Mouse (Mus musculus) intestine, embryonic 14.5 days (tissue): ENCODE results near the gene Tkt. TPM values are rescaled to one million over a fixed set of nuclear protein-coding genes. Genes with fewer than 3 reads are reported as not detected.
"Not testable (repeated sequence)": the region's sequence is repeated elsewhere in the genome, so short reads cannot be mapped to it uniquely, and the experiment has no call there.

Source experiments
- ATAC-seq: fragments of 200-750 bp; cut with Nextera tagmentation; replicated peaks from 2 replicates; pipeline ENCODE4 v1.8.0; 2017; ENCODE audit warnings: low read depth, moderate number of reproducible peaks, moderate TSS enrichment, moderate library complexity; ENCODE audit not compliant: low FRiP score, low TSS enrichment
- DNase-seq: peaks from one replicate; pipeline ENCODE4 v3.0.0-alpha.2; 2018; ENCODE audit warnings: low spot score
- H3K27ac ChIP-seq: fragments of 300-500 bp; sonication (generic); 2 replicates; pipeline ENCODE4 v1.5.1; 2014; ENCODE audit warnings: low read depth, mild to moderate bottlenecking, control low read depth
- H3K27me3 ChIP-seq: fragments of 300-500 bp; sonication (generic); replicated peaks from 2 replicates; pipeline ENCODE4 v1.6.1; 2014; ENCODE audit warnings: low read length, control low read depth; ENCODE audit not compliant: control insufficient read depth, insufficient read depth
- H3K36me3 ChIP-seq: fragments of 300-500 bp; sonication (generic); 2 replicates; pipeline ENCODE4 v1.6.1; 2014; ENCODE audit warnings: low read length, control low read depth; ENCODE audit not compliant: control insufficient read depth, insufficient read depth
- H3K4me1 ChIP-seq: fragments of 300-500 bp; sonication (generic); replicated peaks from 2 replicates; pipeline ENCODE4 v1.6.1; 2014; ENCODE audit warnings: low read length, control low read depth, mixed read lengths; ENCODE audit not compliant: control insufficient read depth, insufficient read depth
- H3K4me2 ChIP-seq: fragments of 300-500 bp; sonication (generic); 2 replicates; pipeline ENCODE4 v1.6.1; 2014; ENCODE audit warnings: low read length
- H3K4me3 ChIP-seq: fragments of 300-500 bp; sonication (generic); 2 replicates; pipeline ENCODE4 v1.5.1; 2014; ENCODE audit warnings: low read depth, low read length, control low read depth, mixed read lengths
- H3K9ac ChIP-seq: fragments of 300-500 bp; sonication (generic); 2 replicates; pipeline ENCODE4 v1.6.1; 2014; ENCODE audit warnings: mild to moderate bottlenecking, low read length
- H3K9me3 ChIP-seq: fragments of 300-500 bp; sonication (generic); 2 replicates; pipeline ENCODE4 v1.6.1; 2016; ENCODE audit warnings: low read length, control low read depth; ENCODE audit not compliant: control insufficient read depth
- WGBS: fragments of 180-500 bp; shearing (Covaris S2); extraction: QIAGEN DNeasy Blood & Tissue Kit; methylation state at CpG from one replicate; pipeline ENCODE4 v1.1.7; 2014; 5-methylcytosine and 5-hydroxymethylcytosine counted together
- polyA plus RNA-seq: library from polyadenylated mRNA; unstranded; fragments of >200 nt; fragmentation: Nextera tagmentation; extraction: Ambion mirVana; gene quantifications from 2 replicates; pipeline ENCODE4 v1.2.1, GENCODE M21; 2014

Gene Tkt
- polyA plus RNA-seq, 1 experiment from 2014 or later, result 134 TPM

GRCm38 (mm10) chr14:30573235-30573634 lies 25.1 kb downstream of the Tkt start:
- Histone ChIP-seq H3K9me3 (no peaks in the 10 kb centered on the region), H3K4me1 (peaks cover 11% of the 10 kb centered on the region), H3K4me3 (no peak overlapping the region), H3K27me3 (no peaks in the 10 kb centered on the region), H3K27ac (no peak overlapping the region), H3K9ac (no peak overlapping the region), H3K4me2 (no peak overlapping the region), H3K36me3 (peaks cover 76% of the 10 kb centered on the region)
- no peak for ATAC-seq
- DNase-seq, result no peak
- 77% methylated on average over 8 of the region's 8 CpGs for WGBS

GRCm38 (mm10) chr14:30573983-30574584 lies 25.9 kb downstream of the Tkt start:
- ATAC-seq (peak; percentile 48; the same call in 1 of the 2 replicates), DNase-seq (peak; percentile 93)
- peaks cover 11% of the 10 kb centered on the region for H3K4me1 ChIP-seq
- H3K4me2 ChIP-seq, result no peak overlapping the region
- H3K9me3 ChIP-seq, result no peaks in the 10 kb centered on the region
- H3K9ac ChIP-seq, result no peak overlapping the region
- no peak overlapping the region for H3K4me3 ChIP-seq
- no peak overlapping the region for H3K27ac ChIP-seq
- peaks cover 67% of the 10 kb centered on the region for H3K36me3 ChIP-seq
- 61% methylated on average over 6 of the region's 6 CpGs for WGBS
- H3K27me3 ChIP-seq, result no peaks in the 10 kb centered on the region

- Histone ChIP-seq H3K4me2 (no peak overlapping the region), H3K9ac (no peak overlapping the region), H3K27me3 (no peaks in the 10 kb centered on the region), H3K4me1 (peaks cover 15% of the 10 kb centered on the region), H3K36me3 (peaks cover 50% of the 10 kb centered on the region), H3K27ac (no peak overlapping the region), H3K9me3 (no peaks in the 10 kb centered on the region), H3K4me3 (no peak overlapping the region)
- 0 out of 2 replicates have a peak, but pooled peaks have one; percentile 5 for ATAC-seq
- no peak for DNase-seq
- WGBS, result 68% methylated on average over 7 of the region's 7 CpGs
These were observed 27.6 kb downstream of the Tkt start for GRCm38 (mm10) chr14:30575791-30576190.

- H3K9ac ChIP-seq, result no peak overlapping the region
- H3K4me2 ChIP-seq, result no peak overlapping the region
- WGBS, result 37% methylated on average over 5 of the region's 5 CpGs
- no peaks in the 10 kb centered on the region for H3K27me3 ChIP-seq
- H3K36me3 ChIP-seq, result peaks cover 46% of the 10 kb centered on the region
- no peaks in the 10 kb centered on the region for H3K9me3 ChIP-seq
- no peak overlapping the region for H3K4me3 ChIP-seq
- DNase-seq, result no peak
- ATAC-seq, result peak; percentile 61
- peaks cover 15% of the 10 kb centered on the region for H3K4me1 ChIP-seq
- H3K27ac ChIP-seq, result no peak overlapping the region
These were observed 28.1 kb downstream of the Tkt start for GRCm38 (mm10) chr14:30576260-30576659.

GRCm38 (mm10) chr14:30577303-30578062 lies 29.3 kb downstream of the Tkt start:
- DNase-seq, result not testable (repeated sequence)

GRCm38 (mm10) chr14:30579180-30579579 lies 31.0 kb downstream of the Tkt start:
- Histone ChIP-seq H3K27ac (no peak overlapping the region), H3K27me3 (no peaks in the 10 kb centered on the region), H3K9ac (no peak overlapping the region), H3K9me3 (no peaks in the 10 kb centered on the region), H3K4me1 (peaks cover 18% of the 10 kb centered on the region), H3K36me3 (peaks cover 16% of the 10 kb centered on the region), H3K4me2 (no peak overlapping the region), H3K4me3 (no peak overlapping the region)
- WGBS, result 70% methylated on average over 5 of the region's 5 CpGs
- DNase-seq (no peak), ATAC-seq (no peak)

More at GRCm38 (mm10) chr14:30577303-30578062, 29.3 kb downstream of the Tkt start:
- H3K9ac ChIP-seq, H3K4me3 ChIP-seq, H3K9me3 ChIP-seq, H3K4me2 ChIP-seq, H3K27me3 ChIP-seq, H3K27ac ChIP-seq: not testable (repeated sequence)
- Histone ChIP-seq H3K36me3 (peaks cover 33% of the 10 kb centered on the region), H3K4me1 (peaks cover 15% of the 10 kb centered on the region)
- WGBS, result 20% methylated on average over 10 of the region's 12 CpGs
- ATAC-seq, result 0 out of 2 replicates have a peak, but pooled peaks have one; percentile 36

GRCm38 (mm10) chr14:30579882-30580281 lies 31.7 kb downstream of the Tkt start:
- no peak overlapping the region for H3K9ac ChIP-seq
- WGBS, result 28% methylated on average over 5 of the region's 5 CpGs
- no peak overlapping the region for H3K4me3 ChIP-seq
- H3K4me2 ChIP-seq, result no peak overlapping the region
- no peaks in the 10 kb centered on the region for H3K9me3 ChIP-seq
- DNase-seq (no peak), ATAC-seq (no peak)
- no peaks in the 10 kb centered on the region for H3K27me3 ChIP-seq
- H3K36me3 ChIP-seq, result peaks cover 12% of the 10 kb centered on the region
- H3K4me1 ChIP-seq, result peaks cover 25% of the 10 kb centered on the region
- H3K27ac ChIP-seq, result no peak overlapping the region

GRCm38 (mm10) chr14:30581238-30581637 lies 33.1 kb downstream of the Tkt start:
- WGBS, result 68% methylated on average over 1 of the region's 1 CpGs
- H3K4me3 ChIP-seq, result no peak overlapping the region
- no peaks in the 10 kb centered on the region for H3K36me3 ChIP-seq
- no peaks in the 10 kb centered on the region for H3K9me3 ChIP-seq
- H3K9ac ChIP-seq, result no peak overlapping the region
- peaks cover 23% of the 10 kb centered on the region for H3K4me1 ChIP-seq
- no peak overlapping the region for H3K27ac ChIP-seq
- no peaks in the 10 kb centered on the region for H3K27me3 ChIP-seq
- H3K4me2 ChIP-seq, result no peak overlapping the region
- DNase-seq, result no peak
- ATAC-seq, result no peak
